Mouse (Mus musculus) layer of hippocampus, adult 9-11 months (tissue): ENCODE measurements around the gene Olfr113.
"Not testable (repeated sequence)": the region's sequence is repeated elsewhere in the genome, so short reads cannot be mapped to it uniquely, and the experiment has no call there.

Experiments
- DNase-seq: peaks from one replicate; pipeline ENCODE4 v3.0.0; 2022

Olfr113 gene

DNA sequence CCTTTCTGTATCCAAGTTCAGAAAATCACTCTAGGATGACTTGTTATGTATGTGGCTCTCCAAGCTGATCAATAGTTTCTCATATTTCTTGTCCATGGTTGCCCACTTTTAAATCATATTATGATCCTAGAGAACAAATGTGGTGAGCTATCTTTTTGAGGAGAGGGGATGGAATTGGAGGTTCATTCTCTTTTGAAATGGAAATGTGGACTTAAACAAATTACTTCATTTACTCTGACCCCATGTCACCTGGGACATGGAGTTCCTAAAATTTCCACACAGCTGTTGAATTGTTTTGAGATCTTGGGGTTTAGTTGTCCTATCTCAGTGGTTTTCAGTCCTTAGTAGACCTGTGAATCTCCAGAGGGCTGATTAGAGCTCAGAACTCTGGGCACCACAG, at the start of gene Olfr113:
Gene Olfr113, minus strand, starts transcription at position 101 of the 400 bp plus-strand sequence.
- DNase-seq: no peak

DNA sequence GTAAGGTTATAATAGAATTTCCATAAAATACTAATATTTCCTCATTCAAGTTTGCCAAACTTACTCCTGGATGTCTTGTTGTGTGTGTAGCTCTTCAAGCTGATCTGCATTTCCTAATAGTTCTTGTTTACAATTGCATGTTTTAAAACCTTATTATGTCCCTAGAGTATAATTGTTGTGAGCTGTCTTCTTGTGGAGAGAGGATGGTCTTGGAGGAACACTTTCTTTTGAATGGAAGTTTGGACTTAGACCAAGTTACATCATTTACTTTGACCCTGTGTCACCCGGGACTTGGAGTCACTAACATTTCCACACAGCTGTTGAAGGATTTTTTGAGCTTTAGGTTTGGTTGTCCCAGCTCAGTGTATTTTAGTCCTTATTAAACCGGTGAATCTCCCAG, 49.5 kb upstream of the Olfr113 start, which contains the start of the genes Olfr115 and Olfr116:
Gene Olfr115, minus strand, starts transcription at position 101 of the 400 bp plus-strand sequence.
Gene Olfr116, minus strand, starts transcription at position 191 of the 400 bp plus-strand sequence.
- DNase-seq: no peak

DNA sequence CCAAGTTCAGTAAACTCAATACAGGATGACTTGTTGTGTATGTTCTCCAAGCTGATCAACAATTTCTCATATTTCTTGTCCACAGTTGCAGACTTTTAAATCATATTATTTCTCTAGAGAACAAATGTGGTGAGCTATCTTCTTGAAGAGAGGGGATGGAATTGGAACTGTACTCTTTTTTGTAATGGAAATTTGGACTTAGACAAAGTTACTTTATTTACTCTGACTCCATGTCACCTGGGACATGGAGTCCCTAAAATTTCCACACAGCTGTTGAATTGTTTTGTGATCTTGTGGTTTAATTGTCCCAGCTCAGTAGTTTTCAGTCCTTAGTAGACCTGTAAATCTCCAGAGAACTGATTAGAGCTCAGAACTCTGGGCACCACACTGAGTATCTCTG, 15.2 kb upstream of the Olfr113 start, which contains the start of gene Olfr114:
Gene Olfr114, minus strand, starts transcription at position 101 of the 400 bp plus-strand sequence.
- no peak for DNase-seq

DNA sequence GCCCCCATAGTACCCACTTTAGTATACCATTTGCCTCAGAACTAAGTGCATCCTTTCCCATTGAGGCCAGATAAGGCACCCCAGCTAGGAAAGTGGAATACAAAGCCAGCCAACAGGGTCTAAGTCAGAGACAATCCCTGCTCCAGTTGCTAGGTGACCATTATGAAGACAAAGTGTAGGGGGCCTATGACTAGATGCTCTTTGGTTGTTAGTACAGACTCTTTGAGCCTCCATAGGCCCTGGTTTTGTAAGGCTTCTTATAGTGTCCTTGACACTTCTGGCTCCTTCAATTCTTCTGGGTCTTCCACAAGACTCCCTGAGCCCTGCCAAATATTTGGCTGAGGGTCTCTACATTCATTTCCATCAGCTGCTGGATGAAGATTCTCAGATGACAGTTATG, 8.1 kb downstream of the Olfr113 start, which contains the start of gene Olfr112:
Gene Olfr112, minus strand, starts transcription at position 101 of the 400 bp plus-strand sequence.
- DNase-seq: no peak

DNA sequence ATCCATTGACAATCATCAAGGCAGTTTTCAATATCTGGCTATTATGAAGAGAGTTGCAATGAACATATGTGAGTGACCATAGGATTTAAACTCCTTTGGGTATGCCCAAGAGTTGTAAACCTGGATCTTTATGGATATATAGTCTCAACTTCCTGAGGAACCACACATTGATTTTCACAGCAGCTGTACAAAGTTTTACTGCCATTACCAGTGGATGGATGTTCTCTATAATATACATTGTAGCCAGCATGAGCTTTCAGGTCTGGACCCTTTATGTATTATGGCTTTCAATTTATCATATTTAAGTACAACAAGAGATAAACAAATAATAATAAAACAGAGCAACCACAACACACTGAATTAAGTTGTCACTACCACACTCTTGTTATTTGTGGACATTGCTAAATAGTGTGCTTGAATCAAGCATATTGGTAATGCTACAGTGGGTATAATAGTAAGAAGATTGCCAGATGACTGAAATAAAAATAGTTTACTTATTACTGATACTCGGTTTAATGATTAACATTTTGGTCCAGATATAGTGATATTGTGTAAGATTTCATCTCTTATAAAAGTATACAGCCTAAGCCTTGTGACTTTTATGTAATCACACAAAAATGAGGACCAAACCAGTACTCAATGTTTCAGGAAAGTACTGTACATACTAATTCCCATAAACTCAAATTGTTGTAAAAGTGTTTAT, 18.4 kb downstream of the Olfr113 start:
- no peak for DNase-seq

DNA sequence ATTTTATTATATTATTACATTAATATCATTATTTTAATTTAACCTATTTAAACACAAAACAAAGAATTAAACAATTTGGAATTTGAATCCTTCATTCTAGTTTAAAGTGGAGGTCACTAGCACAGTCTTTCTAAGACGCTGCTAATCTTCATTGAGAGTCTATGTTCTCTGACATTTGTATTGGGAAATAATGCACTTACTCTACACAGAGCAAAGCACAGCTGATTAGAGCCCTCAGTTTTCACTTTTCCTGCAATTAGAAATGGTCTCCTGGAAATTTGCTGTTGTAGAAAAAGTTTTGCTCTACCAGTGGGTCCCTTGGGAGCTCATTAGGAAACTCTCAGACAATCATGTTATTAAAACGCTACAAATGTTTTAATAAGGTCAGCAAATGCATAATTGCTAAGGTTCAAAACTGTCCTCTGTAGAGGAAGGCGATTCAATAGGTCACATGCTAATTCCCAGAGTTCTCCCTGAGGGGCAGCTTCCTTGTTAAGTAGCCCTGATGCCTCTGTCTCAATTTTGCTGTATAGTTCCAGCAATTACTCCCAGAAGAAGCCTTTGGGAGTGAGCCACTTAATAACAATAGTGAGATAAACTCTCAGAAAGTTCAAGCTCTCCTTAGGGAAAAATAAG, 33.5 kb downstream of the Olfr113 start:
- no peak for DNase-seq

DNA sequence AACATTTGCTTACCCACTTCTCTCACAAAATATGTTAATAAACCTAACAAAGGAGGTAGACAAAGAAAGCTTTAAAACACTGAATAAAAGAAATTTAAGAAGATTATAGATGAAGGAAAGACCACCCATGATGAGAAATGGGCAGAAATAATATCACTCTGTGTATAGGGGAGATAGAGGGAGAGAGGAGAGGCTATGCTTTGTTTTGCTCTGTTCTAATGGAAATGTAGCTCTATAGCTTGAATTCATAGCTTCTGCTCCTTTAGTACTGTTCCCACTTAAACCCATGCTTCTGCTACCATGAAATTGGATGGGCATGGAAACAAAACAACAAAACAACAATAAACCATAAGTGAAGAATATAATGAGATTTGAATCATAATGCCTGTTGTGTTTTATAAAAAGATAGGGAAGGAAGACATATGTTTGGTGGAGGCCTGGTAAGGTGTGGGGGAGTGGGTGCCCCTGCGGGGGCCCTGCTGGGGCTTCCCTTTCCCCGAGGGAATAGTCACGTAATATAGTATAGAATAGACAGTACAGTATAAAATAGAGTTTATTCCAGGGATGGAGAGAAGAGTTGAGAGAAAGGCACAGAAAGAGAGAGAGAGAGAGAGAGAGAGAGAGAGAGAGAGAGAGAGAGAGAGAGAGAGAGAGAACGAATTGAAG, 35.9 kb downstream of the Olfr113 start:
- no peak for DNase-seq

DNA sequence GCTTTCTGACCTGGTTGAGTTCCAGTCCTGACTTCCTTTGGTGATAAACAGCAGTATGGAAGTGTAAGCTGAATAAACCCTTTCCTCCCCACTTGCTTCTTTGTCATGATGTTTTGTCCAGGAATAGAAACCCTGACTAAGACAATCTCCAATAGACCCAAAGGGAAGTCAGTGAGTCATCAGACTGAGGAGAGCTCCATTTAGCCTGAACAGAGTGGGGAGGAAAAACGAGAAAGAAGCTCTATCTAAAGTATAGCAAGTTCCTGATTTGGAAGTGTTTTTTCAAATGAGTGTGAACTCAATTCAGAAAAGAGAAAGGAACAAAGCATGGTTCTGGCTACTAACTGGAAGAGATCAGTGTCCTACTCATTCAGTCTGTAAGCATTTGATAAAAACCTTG, 39.0 kb downstream of the Olfr113 start:
- not testable (repeated sequence) for DNase-seq

DNA sequence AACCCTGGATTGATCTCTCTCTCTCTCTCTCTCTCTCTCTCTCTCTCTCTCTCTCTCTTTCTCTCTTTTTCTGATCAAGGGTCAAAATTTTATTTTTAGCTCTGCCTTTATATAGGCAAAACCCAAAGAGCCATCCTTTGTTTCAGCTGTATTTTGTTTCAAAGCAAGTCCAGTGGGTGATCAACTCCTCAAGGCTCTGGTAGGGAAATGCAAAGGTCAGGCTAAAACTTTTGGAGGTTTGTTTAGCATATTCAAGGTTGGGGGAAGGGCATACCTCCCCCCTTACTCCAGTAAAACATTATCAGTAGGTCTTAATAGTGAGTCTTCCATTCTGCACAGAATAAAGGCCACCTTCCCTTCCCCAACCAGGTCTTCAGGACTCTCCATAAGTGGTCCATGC, 42.3 kb downstream of the Olfr113 start:
- DNase-seq: no peak

DNA sequence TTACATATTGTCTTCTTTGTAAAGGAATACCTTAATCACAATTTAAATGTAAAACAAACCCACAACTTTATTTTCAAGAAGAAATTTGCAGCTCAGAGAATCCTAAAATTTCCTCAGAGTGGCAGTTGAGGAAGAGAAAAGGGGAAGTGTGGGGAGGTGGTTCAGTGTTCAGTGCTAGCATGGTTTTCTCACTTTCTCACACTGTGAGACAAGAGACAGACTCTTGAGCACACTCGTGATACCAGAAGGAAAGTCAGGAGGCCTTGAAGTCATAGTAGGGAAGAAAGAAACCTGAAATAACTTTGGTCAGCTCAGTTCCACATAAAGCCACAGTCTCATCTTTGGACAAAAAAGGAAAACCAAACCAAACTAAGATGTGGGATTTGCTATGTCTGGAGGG, 52.0 kb downstream of the Olfr113 start:
- peak; percentile 58 for DNase-seq

DNA sequence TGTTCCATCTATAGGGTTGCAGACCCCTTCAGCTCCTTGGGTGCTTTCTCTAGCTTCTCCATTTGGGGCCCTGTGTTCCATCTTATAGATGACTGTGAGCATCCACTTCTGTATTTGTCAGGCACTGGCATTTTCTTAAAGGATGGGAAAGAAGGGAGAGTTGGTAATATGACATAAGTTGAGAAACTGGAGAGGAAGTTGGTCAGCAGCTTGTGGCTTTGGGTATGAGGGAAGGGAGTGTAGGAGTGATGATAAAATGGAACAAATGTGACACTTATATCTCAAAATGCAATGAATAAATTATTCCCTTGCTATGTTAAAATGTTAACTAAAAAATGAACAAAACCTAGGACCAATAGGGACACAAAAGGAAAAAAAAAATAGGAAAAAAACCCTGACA, 52.9 kb downstream of the Olfr113 start:
- not testable (repeated sequence) for DNase-seq
